Comparison of ENCODE assay signal across 9 mouse cellular contexts in genomic region chr10:85928499-85929207, GRCm38 (mm10). TPM values are rescaled to one million over a fixed set of nuclear protein-coding genes. Genes with fewer than 3 reads are reported as not detected.
DNase-seq lines count a peak whose midpoint lies in the region; ATAC-seq and TF ChIP-seq lines count a peak whose summit lies in the region.
"Had no signal": no experiment of that assay in that cellular context is flagged by ENCODE, and none has a peak within 500 bp of the region (broad histone marks: within the 10 kb centered on the region; RNA-seq: fewer than 3 reads in every experiment).

No protein-coding gene starts in this region.

- intact Hi-C loops in heart, postnatal 25 days (cut with DNase I) = no loop called here

- TF ChIP-seq CTCF in heart, postnatal 0 days (IDR thresholded peaks at IDR 0.05; ENCODE audit: low read depth) = peak; percentile 22; the same call in 1 of the 2 replicates
- TF ChIP-seq CTCF in liver, embryonic 14.5 days (IDR thresholded peaks at IDR 0.05; ENCODE audit: low read depth) = peak; percentile 38; the same call in 1 of the 2 replicates
- peak; percentile 67 for TF ChIP-seq CTCF in stomach, postnatal 0 days (IDR thresholded peaks at IDR 0.05; ENCODE audit: low read depth)

- 2% methylated on average over 63 of the region's 63 CpGs for WGBS in heart, embryonic 12.5 days
- 1% methylated on average over 63 of the region's 63 CpGs for WGBS in embryonic facial prominence, embryonic 10.5 days
- WGBS in heart, postnatal 0 days = 1% methylated on average over 63 of the region's 63 CpGs
- WGBS in liver, embryonic 14.5 days (ENCODE audit: insufficient replicate concordance) = 1% methylated on average over 63 of the region's 63 CpGs
- WGBS in neural tube, embryonic 12.5 days = 2% methylated on average over 63 of the region's 63 CpGs
- under 1% methylated on average over 63 of the region's 63 CpGs for WGBS in stomach, postnatal 0 days

- H3K4me3 ChIP-seq in heart, embryonic 12.5 days = peak overlapping the region; percentile 65
- peak overlapping the region; percentile 65 for H3K4me3 ChIP-seq in embryonic facial prominence, embryonic 10.5 days
- H3K4me3 ChIP-seq in heart, postnatal 0 days (ENCODE audit: low read depth, low read length) = peak overlapping the region; percentile 56
- H3K4me3 ChIP-seq in liver, embryonic 14.5 days (ENCODE audit: insufficient read depth in 1 of 2, low read depth in 2 of 2, low read length in 2 of 2) = peak overlapping the region; percentile 35 to 43
- peak overlapping the region; percentile 51 for H3K4me3 ChIP-seq in neural tube, embryonic 12.5 days
- peak overlapping the region; percentile 50 for H3K4me3 ChIP-seq in stomach, postnatal 0 days (ENCODE audit: low read depth, low read length)

- peak; percentile 66; the same call in 1 of the 2 replicates for ATAC-seq in heart, embryonic 12.5 days (ENCODE audit: insufficient number of reproducible peaks, low FRiP score)
- peak; percentile 57; the same call in 1 of the 2 replicates for ATAC-seq in heart, postnatal 0 days (ENCODE audit: insufficient read depth, low read depth)
- 0 out of 2 replicates have a peak, but pooled peaks have one; percentile 31 for ATAC-seq in liver, embryonic 14.5 days (ENCODE audit: insufficient read depth)
- peak; percentile 88 for ATAC-seq in neural tube, embryonic 12.5 days (ENCODE audit: low FRiP score, low read depth)
- ATAC-seq in stomach, postnatal 0 days (ENCODE audit: low FRiP score, low TSS enrichment) = peak; percentile 90

- H3K27me3 ChIP-seq in heart, embryonic 12.5 days (replicated peaks) = peaks cover 28% of the 10 kb centered on the region
- H3K27me3 ChIP-seq in embryonic facial prominence, embryonic 10.5 days (replicated peaks; ENCODE audit: low read depth, poor library complexity, severe bottlenecking) = peaks cover 36% of the 10 kb centered on the region
- H3K27me3 ChIP-seq in heart, postnatal 0 days (ENCODE audit: control insufficient read depth, insufficient read depth, low read length) = peaks cover 22% of the 10 kb centered on the region
- H3K27me3 ChIP-seq in liver, embryonic 14.5 days (ENCODE audit: control insufficient read depth, insufficient read depth, low read length) = peaks cover 33% of the 10 kb centered on the region
- 0 out of 2 replicates have a peak, but pooled peaks cover 8% of the 10 kb centered on the region for H3K27me3 ChIP-seq in neural tube, embryonic 12.5 days (replicated peaks)
- no peaks in the 10 kb centered on the region for H3K27me3 ChIP-seq in stomach, postnatal 0 days (ENCODE audit: control insufficient read depth, insufficient read depth, low read length)

- H3K36me3 ChIP-seq in heart, embryonic 12.5 days = no peaks in the 10 kb centered on the region
- H3K36me3 ChIP-seq in embryonic facial prominence, embryonic 10.5 days (replicated peaks) = no peaks in the 10 kb centered on the region
- no peaks in the 10 kb centered on the region for H3K36me3 ChIP-seq in heart, postnatal 0 days (replicated peaks; ENCODE audit: control insufficient read depth, insufficient read depth, low read length)
- no peaks in the 10 kb centered on the region for H3K36me3 ChIP-seq in liver, embryonic 14.5 days (replicated peaks; ENCODE audit: control insufficient read depth, insufficient read depth, low read depth)
- no peaks in the 10 kb centered on the region for H3K36me3 ChIP-seq in neural tube, embryonic 12.5 days
- H3K36me3 ChIP-seq in stomach, postnatal 0 days (ENCODE audit: control insufficient read depth, insufficient read depth, low read length) = no peaks in the 10 kb centered on the region

- DNase-seq in heart, postnatal 25 days (ENCODE audit: low spot score) = no peak
- peak; percentile 84 for DNase-seq in embryonic facial prominence, embryonic 10.5 days (ENCODE audit: low spot score)
- DNase-seq in heart, postnatal 0 days (ENCODE audit: low spot score) = peak; percentile 34
- DNase-seq in kidney, postnatal 4 days = peak; percentile 77 to 87
- DNase-seq in liver, embryonic 14.5 days (ENCODE audit: low read depth in 3 of 3, low spot score in 3 of 3) = peak in 2 of 3 experiments; percentile 13 to 14
- DNase-seq in stomach, postnatal 0 days (ENCODE audit: low spot score) = peak; percentile 83

- H3K9ac ChIP-seq in heart, embryonic 12.5 days = peak overlapping the region; percentile 71
- no peak overlapping the region for H3K9ac ChIP-seq in heart, postnatal 0 days (replicated peaks; ENCODE audit: low read depth, low read length)
- no peak overlapping the region for H3K9ac ChIP-seq in liver, embryonic 14.5 days (replicated peaks)
- H3K9ac ChIP-seq in neural tube, embryonic 12.5 days = peak overlapping the region; percentile 63
- peak overlapping the region; percentile 45 for H3K9ac ChIP-seq in stomach, postnatal 0 days (ENCODE audit: low read length)

- H3K4me1 ChIP-seq in heart, embryonic 12.5 days (replicated peaks) = peaks cover 10% of the 10 kb centered on the region; the same call in 1 of the 2 replicates
- H3K4me1 ChIP-seq in embryonic facial prominence, embryonic 10.5 days = peaks cover 20% of the 10 kb centered on the region
- H3K4me1 ChIP-seq in heart, postnatal 0 days (ENCODE audit: control insufficient read depth, insufficient read depth) = peaks cover 12% of the 10 kb centered on the region; the same call in 1 of the 2 replicates
- no peaks in the 10 kb centered on the region for H3K4me1 ChIP-seq in liver, embryonic 14.5 days (replicated peaks; ENCODE audit: control insufficient read depth in 2 of 2, insufficient read depth in 2 of 2, low read length in 1 of 2)
- H3K4me1 ChIP-seq in neural tube, embryonic 12.5 days = peaks cover 16% of the 10 kb centered on the region; the same call in 1 of the 2 replicates
- H3K4me1 ChIP-seq in stomach, postnatal 0 days (replicated peaks; ENCODE audit: control insufficient read depth, insufficient read depth) = 0 out of 2 replicates have a peak, but pooled peaks cover 2% of the 10 kb centered on the region

- no peaks in the 10 kb centered on the region for H3K9me3 ChIP-seq in heart, embryonic 12.5 days (replicated peaks)
- H3K9me3 ChIP-seq in embryonic facial prominence, embryonic 10.5 days = no peaks in the 10 kb centered on the region
- no peaks in the 10 kb centered on the region for H3K9me3 ChIP-seq in heart, postnatal 0 days (replicated peaks; ENCODE audit: control insufficient read depth, low read length)
- H3K9me3 ChIP-seq in liver, embryonic 14.5 days (ENCODE audit: control insufficient read depth, low read length) = no peaks in the 10 kb centered on the region
- H3K9me3 ChIP-seq in neural tube, embryonic 12.5 days = no peaks in the 10 kb centered on the region
- H3K9me3 ChIP-seq in stomach, postnatal 0 days (ENCODE audit: control insufficient read depth, low read length) = no peaks in the 10 kb centered on the region

- H3K4me2 ChIP-seq in heart, embryonic 12.5 days = peak overlapping the region; percentile 100
- H3K4me2 ChIP-seq in heart, postnatal 0 days (ENCODE audit: low read depth, low read length) = peak overlapping the region; percentile 92
- H3K4me2 ChIP-seq in liver, embryonic 14.5 days (ENCODE audit: low read depth) = peak overlapping the region; percentile 59
- H3K4me2 ChIP-seq in neural tube, embryonic 12.5 days (replicated peaks) = peak overlapping the region; percentile 93
- peak overlapping the region; percentile 91 for H3K4me2 ChIP-seq in stomach, postnatal 0 days (replicated peaks; ENCODE audit: low read depth)

- TF ChIP-seq EP300 in heart, postnatal 0 days (IDR thresholded peaks at IDR 0.05; ENCODE audit: low read depth) = no peak
- no peak for TF ChIP-seq EP300 in liver, embryonic 14.5 days (IDR thresholded peaks at IDR 0.05; ENCODE audit: low read depth)
- TF ChIP-seq EP300 in stomach, postnatal 0 days (optimal IDR thresholded peaks at IDR 0.05) = no peak

- H3K27ac ChIP-seq in heart, embryonic 12.5 days (ENCODE audit: poor library complexity, severe bottlenecking) = no peak overlapping the region
- peak overlapping the region; percentile 73; the same call in 1 of the 2 replicates for H3K27ac ChIP-seq in embryonic facial prominence, embryonic 10.5 days (replicated peaks)
- no peak overlapping the region for H3K27ac ChIP-seq in heart, postnatal 0 days (ENCODE audit: low read depth)
- no peak overlapping the region for H3K27ac ChIP-seq in liver, embryonic 14.5 days
- H3K27ac ChIP-seq in neural tube, embryonic 12.5 days = no peak overlapping the region
- H3K27ac ChIP-seq in stomach, postnatal 0 days (replicated peaks) = peak overlapping the region; percentile 45; the same call in 1 of the 2 replicates

RNA-seq across cellular contexts. Expression of gene Ascl4, which starts 1.2 kb away (rescaled TPM):
- polyA plus RNA-seq in heart, embryonic 12.5 days (2016; fragmentation: Nextera tagmentation; extraction: Ambion mirVana) = not detected in 2 replicates
- not detected for total RNA-seq in heart, postnatal 25 days (2021)
- polyA plus RNA-seq in embryonic facial prominence, embryonic 10.5 days (2016; fragmentation: Nextera tagmentation; extraction: Ambion mirVana) = 0.61 and 0.64 TPM in 2 replicates
- total RNA-seq in heart, postnatal 0 days (2014; rRNA removed; ENCODE audit: low replicate concordance) = not detected in 2 replicates
- polyA plus RNA-seq in heart, postnatal 0 days (2015; fragmentation: Nextera tagmentation; extraction: Ambion mirVana) = not detected in 2 replicates
- polyA plus RNA-seq in liver, embryonic 14.5 days (2012; rRNA removed) = not detected in 2 replicates
- not detected in 2 replicates for polyA plus RNA-seq in liver, embryonic 14.5 days (2014; fragmentation: Nextera tagmentation; extraction: Ambion mirVana)
- polyA plus RNA-seq in neural tube, embryonic 12.5 days (2016; fragmentation: Nextera tagmentation; extraction: Ambion mirVana) = 0.09 and 0.24 TPM in 2 replicates
- polyA plus RNA-seq in stomach, postnatal 0 days (2015; fragmentation: Nextera tagmentation; extraction: Ambion mirVana) = 0.30 and 0.52 TPM in 2 replicates
- total RNA-seq: MEL had no signal

RNA-seq across cellular contexts. Expression of gene Prdm4, which starts 11.7 kb away (rescaled TPM):
- 17.2 and 18.6 TPM in 2 replicates for polyA plus RNA-seq in heart, embryonic 12.5 days (2016; fragmentation: Nextera tagmentation; extraction: Ambion mirVana)
- total RNA-seq in heart, postnatal 25 days (2021) = 10 to 100 TPM; 10.6 to 13.8 TPM
- 26.2 and 28.6 TPM in 2 replicates for polyA plus RNA-seq in embryonic facial prominence, embryonic 10.5 days (2016; fragmentation: Nextera tagmentation; extraction: Ambion mirVana)
- 29.1 and 34.5 TPM in 2 replicates for total RNA-seq in heart, postnatal 0 days (2014; rRNA removed; ENCODE audit: low replicate concordance)
- polyA plus RNA-seq in heart, postnatal 0 days (2015; fragmentation: Nextera tagmentation; extraction: Ambion mirVana) = 4.4 and 4.6 TPM in 2 replicates
- 7.5 and 8.6 TPM in 2 replicates for polyA plus RNA-seq in liver, embryonic 14.5 days (2012; rRNA removed)
- 5.9 and 7.2 TPM in 2 replicates for polyA plus RNA-seq in liver, embryonic 14.5 days (2014; fragmentation: Nextera tagmentation; extraction: Ambion mirVana)
- polyA plus RNA-seq in neural tube, embryonic 12.5 days (2016; fragmentation: Nextera tagmentation; extraction: Ambion mirVana) = 32.2 and 37.3 TPM in 2 replicates
- 5.3 and 6.7 TPM in 2 replicates for polyA plus RNA-seq in stomach, postnatal 0 days (2015; fragmentation: Nextera tagmentation; extraction: Ambion mirVana)

RNA-seq across cellular contexts. Expression of gene Rtcb, which starts 29.0 kb away (rescaled TPM):
- 122 and 124 TPM in 2 replicates for polyA plus RNA-seq in heart, embryonic 12.5 days (2016; fragmentation: Nextera tagmentation; extraction: Ambion mirVana)
- total RNA-seq in heart, postnatal 25 days (2021) = 10 to 100 TPM; 73.0 to 75.2 TPM
- 237 TPM in 2 replicates for polyA plus RNA-seq in embryonic facial prominence, embryonic 10.5 days (2016; fragmentation: Nextera tagmentation; extraction: Ambion mirVana)
- total RNA-seq in heart, postnatal 0 days (2014; rRNA removed; ENCODE audit: low replicate concordance) = 45.9 and 67.1 TPM in 2 replicates
- 96.2 and 101 TPM in 2 replicates for polyA plus RNA-seq in heart, postnatal 0 days (2015; fragmentation: Nextera tagmentation; extraction: Ambion mirVana)
- 40.8 and 58.4 TPM in 2 replicates for polyA plus RNA-seq in liver, embryonic 14.5 days (2012; rRNA removed)
- 67.7 and 69.8 TPM in 2 replicates for polyA plus RNA-seq in liver, embryonic 14.5 days (2014; fragmentation: Nextera tagmentation; extraction: Ambion mirVana)
- 182 and 185 TPM in 2 replicates for polyA plus RNA-seq in neural tube, embryonic 12.5 days (2016; fragmentation: Nextera tagmentation; extraction: Ambion mirVana)
- polyA plus RNA-seq in stomach, postnatal 0 days (2015; fragmentation: Nextera tagmentation; extraction: Ambion mirVana) = 101 and 102 TPM in 2 replicates

Comparison
In these comparisons a context has a peak if more than half of its experiments do, and no peak if none do; other contexts are left out.
1. H3K9ac ChIP-seq: peak in heart, embryonic 12.5 days (single experiment), neural tube, embryonic 12.5 days (single experiment) and stomach, postnatal 0 days (single experiment); none in heart, postnatal 0 days (single experiment) and liver, embryonic 14.5 days (single experiment).
2. ATAC-seq: peak in every context shown above with its lines; median percentile 90 in stomach, postnatal 0 days; 88 in neural tube, embryonic 12.5 days; 66 in heart, embryonic 12.5 days; 57 in heart, postnatal 0 days; 31 in liver, embryonic 14.5 days.
3. H3K27ac ChIP-seq: peak in embryonic facial prominence, embryonic 10.5 days (single experiment) and stomach, postnatal 0 days (single experiment); none in heart, embryonic 12.5 days (single experiment), heart, postnatal 0 days (single experiment), liver, embryonic 14.5 days (single experiment) and neural tube, embryonic 12.5 days (single experiment).
4. Peak in every context shown above with its lines, with median percentiles within 50 percentile points of each other: H3K4me2 ChIP-seq, H3K4me3 ChIP-seq and CTCF ChIP-seq.